ENCODE assay signal across 16 mouse cellular contexts in the genomic region with DNA sequence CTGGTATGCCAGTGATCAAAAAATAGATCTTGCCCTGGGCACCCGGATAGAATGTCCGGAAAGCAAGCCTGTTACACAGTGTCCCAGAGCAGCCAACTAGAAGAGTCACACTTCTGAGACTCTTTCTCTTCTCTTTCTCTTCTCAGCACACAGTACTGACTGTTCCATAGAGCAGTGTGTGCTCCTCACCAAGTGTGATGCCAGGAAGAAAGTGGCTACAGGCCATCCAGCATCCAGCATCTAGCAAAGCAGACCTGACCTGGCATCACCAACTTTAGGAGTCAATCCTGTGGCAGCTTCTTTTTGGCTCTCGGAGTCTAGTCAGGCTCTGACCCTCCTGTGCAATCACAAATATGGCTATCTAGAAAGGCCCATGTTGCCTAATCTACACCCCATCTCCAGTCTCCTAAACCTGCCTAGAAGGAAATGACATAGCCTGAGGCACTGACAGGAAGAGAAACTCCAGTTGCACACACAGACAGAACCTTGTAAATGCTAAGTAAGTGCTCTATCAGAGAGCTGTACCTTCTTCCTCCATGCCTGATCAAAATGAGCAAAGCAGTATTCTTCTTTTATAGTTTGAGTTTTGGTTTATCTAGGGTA. TPM values are rescaled to one million over a fixed set of nuclear protein-coding genes. Genes with fewer than 3 reads are reported as not detected.
DNase-seq lines count a peak whose midpoint lies in the region; TF ChIP-seq lines count a peak whose summit lies in the region.
"Had no signal": no experiment of that assay in that cellular context is flagged by ENCODE, and none has a peak within 500 bp of the region (broad histone marks: within the 10 kb centered on the region; RNA-seq: fewer than 3 reads in every experiment).

No protein-coding gene starts in this region.

- intact Hi-C loops in heart, postnatal 10 days (cut with DNase I), result no loop called here

- peak; percentile 3 for DNase-seq in heart, postnatal 4 days
- no peak for DNase-seq in heart, postnatal 10 days
- DNase-seq in thymus, adult 2 months, result peak; percentile 2
- no peak for DNase-seq in thymus, adult 18-20 months
- DNase-seq in induced T-regulatory cell, adult 2 months (ENCODE audit: low read depth), result peak; percentile 46
- DNase-seq in skeletal muscle tissue, adult 2 months (ENCODE audit: low read depth, low spot score), result peak; percentile 49
- DNase-seq in cerebellum, postnatal 36 days, result no peak
- no peak for DNase-seq in retina, postnatal 1 day
- DNase-seq: cerebellum, adult 8-10 months; embryo, embryonic 11 days; kidney, adult 9 months; right cerebral cortex, postnatal 14 days; thymus, postnatal 14 days had no signal

- H3K27me3 ChIP-seq in thymus, adult 2 months (ENCODE audit: control insufficient read depth, insufficient read depth, low read length), result no peaks in the 10 kb centered on the region
- H3K27me3 ChIP-seq: hindbrain, embryonic 12.5 days had no signal

- H3K36me3 ChIP-seq in thymus, adult 2 months (ENCODE audit: control insufficient read depth, insufficient read depth, low read length), result no peaks in the 10 kb centered on the region
- H3K36me3 ChIP-seq: hindbrain, embryonic 12.5 days had no signal

- WGBS in thymus, adult 2 months, result 93% methylated on average over 3 of the region's 3 CpGs

- no peak overlapping the region for H3K27ac ChIP-seq in thymus, adult 2 months (ENCODE audit: control insufficient read depth, insufficient read depth, low read length)
- H3K27ac ChIP-seq: hindbrain, embryonic 12.5 days; macrophage had no signal

- no peak overlapping the region for H3K4me3 ChIP-seq in thymus, adult 2 months (ENCODE audit: control insufficient read depth, insufficient read depth, low read length)
- H3K4me3 ChIP-seq: erythroblast, embryonic 14.5 days; hindbrain, embryonic 12.5 days had no signal

- no peak for TF ChIP-seq CTCF in thymus, adult 2 months (IDR thresholded peaks at IDR 0.05; ENCODE audit: borderline replicate concordance, control insufficient read depth, extremely low read depth, insufficient read depth, low read length, poor library complexity)

- H3K4me1 ChIP-seq in thymus, adult 2 months (replicated peaks; ENCODE audit: control insufficient read depth, insufficient read depth, low read length), result peaks cover 17% of the 10 kb centered on the region
- H3K4me1 ChIP-seq: hindbrain, embryonic 12.5 days had no signal

- no peak for TF ChIP-seq POLR2A in thymus, adult 2 months (IDR thresholded peaks at IDR 0.05; ENCODE audit: control insufficient read depth, extremely low read depth, insufficient read depth, low read length, poor library complexity)

RNA-seq across cellular contexts. Expression of a gene that starts 27.3 kb away (rescaled TPM):
- 10 to 100 TPM; 57.3 to 61.0 TPM for total RNA-seq in heart, postnatal 4 days (2021)
- 10 to 100 TPM; 62.3 to 63.3 TPM for total RNA-seq in heart, postnatal 10 days (2021)
- 84.9 and 88.1 TPM in 2 replicates for polyA plus RNA-seq in thymus, adult 2 months (2012; rRNA removed)

Comparison
In these comparisons a context has a peak if more than half of its experiments do, and no peak if none do; other contexts are left out.
1. DNase-seq: peak in heart, postnatal 4 days (single experiment), thymus, adult 2 months (single experiment), induced T-regulatory cell, adult 2 months (single experiment) and skeletal muscle tissue, adult 2 months (single experiment); none in heart, postnatal 10 days (0 of 2), thymus, adult 18-20 months (0 of 2), cerebellum, postnatal 36 days (0 of 2) and retina, postnatal 1 day (single experiment).